Mouse (Mus musculus) heart, embryonic 16.5 days (tissue): ENCODE measurements around the gene E330034G19Rik. TPM values are rescaled to one million over a fixed set of nuclear protein-coding genes. Genes with fewer than 3 reads are reported as not detected.

Experiments
- ATAC-seq: fragments of 200-750 bp; cut with Nextera tagmentation; replicated peaks from 2 replicates; pipeline ENCODE4 v1.8.0; 2017; ENCODE audit warnings: moderate number of reproducible peaks; ENCODE audit not compliant: insufficient read depth, low FRiP score; ENCODE audit errors: extremely low read depth
- H3K27ac ChIP-seq: fragments of 300-500 bp; sonication (generic); 2 replicates; pipeline ENCODE4 v1.5.1; 2014; ENCODE audit warnings: mild to moderate bottlenecking, low read length, control low read depth, moderate library complexity
- H3K27me3 ChIP-seq: fragments of 300-500 bp; sonication (generic); 2 replicates; pipeline ENCODE4 v1.6.1; 2014; ENCODE audit warnings: low read length, mixed read lengths; ENCODE audit not compliant: control insufficient read depth, insufficient read depth
- H3K36me3 ChIP-seq: fragments of 300-500 bp; sonication (generic); 2 replicates; pipeline ENCODE4 v1.6.1; 2014; ENCODE audit not compliant: control insufficient read depth, insufficient read depth
- H3K4me1 ChIP-seq: fragments of 300-500 bp; sonication (generic); 2 replicates; pipeline ENCODE4 v1.6.1; 2014; ENCODE audit warnings: low read length, mixed read lengths; ENCODE audit not compliant: control insufficient read depth, insufficient read depth
- H3K4me2 ChIP-seq: fragments of 300-500 bp; sonication (generic); 2 replicates; pipeline ENCODE4 v1.6.1; 2014; ENCODE audit warnings: low read depth, mild to moderate bottlenecking, control low read depth, low read length
- H3K4me3 ChIP-seq: fragments of 300-500 bp; sonication (generic); 2 replicates; pipeline ENCODE4 v1.5.1; 2014; ENCODE audit warnings: mild to moderate bottlenecking, control low read depth, low read length
- H3K9ac ChIP-seq: fragments of 300-500 bp; sonication (generic); 2 replicates; pipeline ENCODE4 v1.6.1; 2014; ENCODE audit warnings: low read length, control low read depth
- H3K9me3 ChIP-seq: fragments of 300-500 bp; sonication (generic); replicated peaks from 2 replicates; pipeline ENCODE4 v1.6.1; 2016; ENCODE audit warnings: low read length; ENCODE audit not compliant: control insufficient read depth
- WGBS: fragments of 180-500 bp; shearing (Covaris S2); extraction: QIAGEN DNeasy Blood & Tissue Kit; methylation state at CpG from one replicate; pipeline ENCODE4 v1.1.7; 2014; 5-methylcytosine and 5-hydroxymethylcytosine counted together
- polyA plus RNA-seq: library from polyadenylated mRNA; unstranded; fragments of >200 nt; fragmentation: Nextera tagmentation; extraction: Ambion mirVana; gene quantifications from 2 replicates; pipeline ENCODE4 v1.2.1, GENCODE M21; 2015

Gene E330034G19Rik
- polyA plus RNA-seq, 1 experiment from 2014 or later, result not detected

- WGBS, result 81% methylated on average over 6 of the region's 6 CpGs
- H3K27ac ChIP-seq, result no peak overlapping the region
- no peak for ATAC-seq
These were observed 30.6 kb upstream of the E330034G19Rik start for GRCm38 (mm10) chr14:24262382-24262781.

GRCm38 (mm10) chr14:24262915-24263314 lies 30.1 kb upstream of the E330034G19Rik start:
- ATAC-seq, result no peak
- no peaks in the 10 kb centered on the region for H3K4me1 ChIP-seq
- H3K9ac ChIP-seq, result no peak overlapping the region
- 60% methylated on average over 2 of the region's 2 CpGs for WGBS
- no peak overlapping the region for H3K27ac ChIP-seq
- H3K9me3 ChIP-seq, result no peaks in the 10 kb centered on the region
- H3K36me3 ChIP-seq, result no peaks in the 10 kb centered on the region
- H3K4me2 ChIP-seq, result no peak overlapping the region
- H3K27me3 ChIP-seq, result no peaks in the 10 kb centered on the region
- H3K4me3 ChIP-seq, result no peak overlapping the region

More at GRCm38 (mm10) chr14:24262382-24262781, 30.6 kb upstream of the E330034G19Rik start:
- Histone ChIP-seq H3K9ac (no peak overlapping the region), H3K27me3 (no peaks in the 10 kb centered on the region), H3K4me2 (no peak overlapping the region), H3K4me3 (no peak overlapping the region), H3K36me3 (no peaks in the 10 kb centered on the region), H3K9me3 (no peaks in the 10 kb centered on the region), H3K4me1 (no peaks in the 10 kb centered on the region)

GRCm38 (mm10) chr14:24269571-24269970 lies 23.4 kb upstream of the E330034G19Rik start:
- 74% methylated on average over 1 of the region's 1 CpGs for WGBS
- no peak for ATAC-seq
- no peak overlapping the region for H3K4me2 ChIP-seq

GRCm38 (mm10) chr14:24273575-24273974 lies 19.4 kb upstream of the E330034G19Rik start:
- ATAC-seq, result no peak
- WGBS, result 66% methylated on average over 2 of the region's 2 CpGs
- Histone ChIP-seq H3K9me3 (no peaks in the 10 kb centered on the region), H3K27me3 (no peaks in the 10 kb centered on the region; the same call in 1 of the 2 replicates), H3K27ac (no peak overlapping the region), H3K4me2 (no peak overlapping the region), H3K4me3 (no peak overlapping the region), H3K36me3 (no peaks in the 10 kb centered on the region), H3K9ac (no peak overlapping the region), H3K4me1 (no peaks in the 10 kb centered on the region)

More at GRCm38 (mm10) chr14:24269571-24269970, 23.4 kb upstream of the E330034G19Rik start:
- H3K27ac ChIP-seq, result no peak overlapping the region
- H3K4me3 ChIP-seq, result no peak overlapping the region
- no peaks in the 10 kb centered on the region for H3K36me3 ChIP-seq
- no peaks in the 10 kb centered on the region for H3K9me3 ChIP-seq
- H3K27me3 ChIP-seq, result no peaks in the 10 kb centered on the region
- H3K4me1 ChIP-seq, result no peaks in the 10 kb centered on the region
- no peak overlapping the region for H3K9ac ChIP-seq

GRCm38 (mm10) chr14:24275534-24275933 lies 17.5 kb upstream of the E330034G19Rik start:
- no peak overlapping the region for H3K9ac ChIP-seq
- H3K27ac ChIP-seq, result no peak overlapping the region
- H3K4me1 ChIP-seq, result no peaks in the 10 kb centered on the region
- H3K4me2 ChIP-seq, result no peak overlapping the region
- H3K27me3 ChIP-seq, result no peaks in the 10 kb centered on the region; the same call in 1 of the 2 replicates
- no peaks in the 10 kb centered on the region for H3K36me3 ChIP-seq
- WGBS, result 25% methylated on average over 2 of the region's 2 CpGs
- no peaks in the 10 kb centered on the region for H3K9me3 ChIP-seq
- no peak for ATAC-seq
- H3K4me3 ChIP-seq, result no peak overlapping the region

GRCm38 (mm10) chr14:24281278-24281677 lies 11.7 kb upstream of the E330034G19Rik start:
- Histone ChIP-seq H3K9me3 (no peaks in the 10 kb centered on the region), H3K4me2 (no peak overlapping the region), H3K4me3 (no peak overlapping the region), H3K36me3 (no peaks in the 10 kb centered on the region), H3K27me3 (no peaks in the 10 kb centered on the region; the same call in 1 of the 2 replicates), H3K27ac (no peak overlapping the region), H3K9ac (no peak overlapping the region), H3K4me1 (no peaks in the 10 kb centered on the region)
- 63% methylated on average over 4 of the region's 4 CpGs for WGBS
- ATAC-seq, result no peak

- no peaks in the 10 kb centered on the region for H3K27me3 ChIP-seq
- H3K36me3 ChIP-seq, result no peaks in the 10 kb centered on the region
- WGBS, result 66% methylated on average over 3 of the region's 3 CpGs
- H3K27ac ChIP-seq, result no peak overlapping the region
- H3K4me3 ChIP-seq, result no peak overlapping the region
- no peaks in the 10 kb centered on the region for H3K9me3 ChIP-seq
- no peak overlapping the region for H3K4me2 ChIP-seq
- no peak overlapping the region for H3K9ac ChIP-seq
- H3K4me1 ChIP-seq, result no peaks in the 10 kb centered on the region
- ATAC-seq, result no peak
These were observed 10.7 kb upstream of the E330034G19Rik start for GRCm38 (mm10) chr14:24282276-24282675.

GRCm38 (mm10) chr14:24286136-24286535 lies 6.9 kb upstream of the E330034G19Rik start:
- Histone ChIP-seq H3K4me1 (no peaks in the 10 kb centered on the region), H3K36me3 (no peaks in the 10 kb centered on the region), H3K27ac (no peak overlapping the region), H3K9me3 (no peaks in the 10 kb centered on the region), H3K4me3 (no peak overlapping the region), H3K27me3 (no peaks in the 10 kb centered on the region), H3K4me2 (no peak overlapping the region), H3K9ac (no peak overlapping the region)
- 22% methylated on average over 4 of the region's 4 CpGs for WGBS
- ATAC-seq, result no peak

GRCm38 (mm10) chr14:24290726-24291125 lies 2.3 kb upstream of the E330034G19Rik start:
- Histone ChIP-seq H3K4me2 (no peak overlapping the region), H3K4me1 (no peaks in the 10 kb centered on the region), H3K36me3 (no peaks in the 10 kb centered on the region), H3K27ac (no peak overlapping the region), H3K4me3 (no peak overlapping the region), H3K9ac (no peak overlapping the region), H3K27me3 (no peaks in the 10 kb centered on the region), H3K9me3 (no peaks in the 10 kb centered on the region)
- ATAC-seq, result no peak
